Mouse (Mus musculus) B cell, adult 62 days (primary cell): ENCODE measurements around the gene Vmn2r83. TPM values are rescaled to one million over a fixed set of nuclear protein-coding genes. Genes with fewer than 3 reads are reported as not detected.

ENCODE experiments used
- total RNA-seq: library from RNA; stranded (reverse); gene quantifications from 4 replicates; pipeline ENCODE4 v1.2.4, GENCODE M21; 2023

Gene Vmn2r83
- not detected in 4 replicates for total RNA-seq

DNA sequence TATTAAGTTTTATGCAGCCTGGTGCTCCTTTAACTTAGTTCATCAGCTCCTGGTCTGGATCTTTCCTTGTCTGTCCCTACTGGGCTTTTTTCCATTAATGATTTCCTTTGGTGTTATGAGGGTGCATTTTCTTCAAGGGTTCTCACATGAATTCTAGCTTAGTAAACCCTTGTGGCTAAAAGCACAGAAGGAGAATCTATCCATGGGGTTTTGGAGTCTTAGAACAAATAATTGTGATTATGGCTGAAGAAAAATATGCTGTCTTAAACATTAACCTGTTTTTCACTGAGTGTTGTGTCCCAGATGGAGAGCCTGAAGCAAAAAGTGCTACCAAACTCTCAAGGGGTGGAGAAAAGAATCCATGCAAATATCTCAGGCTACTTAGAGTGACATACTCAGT is at the start of gene Vmn2r83:
Gene Vmn2r83, plus strand, starts transcription at position 301 of the 400 bp plus-strand sequence.

GRCm38 (mm10) chr10:79533126-79533911 is 64.8 kb downstream of the Vmn2r83 start, which contains the start of gene Plpp2:
Gene Plpp2 (minus strand): TSS chr10:79533796.

Other genes with a start within 250 kb of the Vmn2r83 start
- gene Vmn2r81, start 221.0 kb upstream of the Vmn2r83 start, total RNA-seq = not detected in 4 replicates
- gene Vmn2r82, start 112.2 kb upstream of the Vmn2r83 start, total RNA-seq = not detected in 4 replicates
- gene Plpp2, start 65.1 kb downstream of the Vmn2r83 start, total RNA-seq = 2.9 to 3.5 TPM (median 3.1 TPM) in 4 replicates
- gene Mier2, start 86.5 kb downstream of the Vmn2r83 start, total RNA-seq = 42.9 to 51.2 TPM (median 44.5 TPM) in 4 replicates
- gene Theg, start 118.6 kb downstream of the Vmn2r83 start, total RNA-seq = 3.5 TPM in 1 of 4 replicates, not detected in the others
- gene C2cd4c, start 145.3 kb downstream of the Vmn2r83 start, total RNA-seq = not detected in 4 replicates
- gene Shc2, start 169.2 kb downstream of the Vmn2r83 start, total RNA-seq = not detected in 4 replicates
- not detected in 4 replicates for gene Odf3l2, start 177.0 kb downstream of the Vmn2r83 start, total RNA-seq
- not detected in 4 replicates for gene Madcam1, start 195.8 kb downstream of the Vmn2r83 start, total RNA-seq
- 16.5 to 17.6 TPM (median 17.2 TPM) in 4 replicates for gene Tpgs1, start 200.6 kb downstream of the Vmn2r83 start, total RNA-seq
- gene Cdc34, start 213.5 kb downstream of the Vmn2r83 start, total RNA-seq = 64.3 to 70.9 TPM (median 67.1 TPM) in 4 replicates
- 2.2 to 3.3 TPM (median 2.8 TPM) in 4 replicates for gene Gzmm, start 220.3 kb downstream of the Vmn2r83 start, total RNA-seq
- 93.0 to 101 TPM (median 96.4 TPM) in 4 replicates for gene Bsg, start 235.8 kb downstream of the Vmn2r83 start, total RNA-seq
- not detected in 4 replicates for gene Hcn2, start 247.9 kb downstream of the Vmn2r83 start, total RNA-seq